Mouse (Mus musculus) olfactory bulb, adult 2 months (tissue): ENCODE measurements around the gene Slc16a11.

ENCODE experiments used
- CTCF ChIP-seq: fragments of 200-500 bp; IDR thresholded peaks from 2 replicates; pipeline ENCODE4 v1.5.1; 2012; ENCODE audit warnings: low read depth, mild to moderate bottlenecking, low read length, moderate library complexity; ENCODE audit not compliant: insufficient read depth
- POLR2A ChIP-seq: fragments of 200-500 bp; IDR thresholded peaks from 2 replicates; pipeline ENCODE4 v1.6.1; 2012; ENCODE audit warnings: mild to moderate bottlenecking, low read depth, low read length, moderate library complexity; ENCODE audit not compliant: insufficient read depth

GRCm38 (mm10) chr11:70200036-70200608 is 12.4 kb upstream of the Slc16a11 start:
- TF ChIP-seq CTCF (no peak), POLR2A (no peak)
